ENCODE assay signal across 8 mouse cellular contexts in the genomic region with DNA sequence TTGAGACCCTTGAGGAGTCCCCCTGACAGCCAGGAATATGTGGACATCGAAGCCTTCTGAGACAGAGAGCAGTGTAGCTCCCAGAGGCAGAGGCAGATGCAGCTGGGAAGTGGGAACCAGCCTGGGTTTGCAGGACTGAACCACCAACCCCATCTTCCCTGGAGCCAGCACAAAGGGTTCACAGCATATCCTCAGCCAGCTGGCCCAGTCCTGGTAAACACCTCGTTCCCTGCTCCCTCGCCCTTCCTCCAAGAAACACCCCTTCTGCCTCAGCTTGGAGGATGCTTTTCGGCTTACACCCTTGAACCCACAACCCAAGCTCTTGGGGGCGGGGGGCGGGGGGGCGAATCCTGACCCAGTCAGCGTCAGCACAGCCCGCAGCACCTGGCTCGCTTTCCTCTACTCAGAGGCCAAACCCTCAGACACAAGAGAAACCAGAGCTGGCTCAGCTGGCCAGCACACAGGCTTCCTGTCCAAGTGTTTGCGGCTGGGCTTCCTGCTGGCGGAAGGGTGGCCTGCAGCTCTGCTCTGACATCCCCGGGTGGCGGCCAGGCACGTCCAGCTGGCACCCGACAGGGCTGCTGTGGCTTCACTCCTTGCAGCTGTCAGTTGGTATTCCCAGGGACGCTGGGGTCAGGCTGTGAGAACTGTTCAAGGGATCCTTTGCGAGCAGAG.
DNase-seq lines count a peak whose midpoint lies in the region; ATAC-seq and TF ChIP-seq lines count a peak whose summit lies in the region.

No protein-coding gene starts in this region.

- H3K9ac ChIP-seq in forebrain, embryonic 15.5 days (replicated peaks), result no peak overlapping the region
- H3K9ac ChIP-seq in liver, embryonic 13.5 days, result no peak overlapping the region

- intact Hi-C loops in heart, postnatal 10 days (cut with DNase I), result no loop called here

- no peaks in the 10 kb centered on the region for H3K9me3 ChIP-seq in forebrain, embryonic 15.5 days
- H3K9me3 ChIP-seq in liver, embryonic 13.5 days (replicated peaks), result no peaks in the 10 kb centered on the region

- no peaks in the 10 kb centered on the region for H3K36me3 ChIP-seq in thymus, adult 2 months (ENCODE audit: control insufficient read depth, insufficient read depth, low read length)
- no peaks in the 10 kb centered on the region for H3K36me3 ChIP-seq in forebrain, embryonic 15.5 days
- no peaks in the 10 kb centered on the region for H3K36me3 ChIP-seq in liver, embryonic 13.5 days

- peak; percentile 29; the same call in 1 of the 2 replicates for ATAC-seq in forebrain, embryonic 15.5 days (replicated peaks)
- peak; percentile 29; the same call in 1 of the 2 replicates for ATAC-seq in liver, embryonic 13.5 days (ENCODE audit: low read depth)
- peak; percentile 47 for ATAC-seq in monocyte, adult 5-6 weeks (replicated peaks; ENCODE audit: insufficient number of reproducible peaks, low FRiP score, low TSS enrichment, poor library complexity, severe bottlenecking)

- no peak for TF ChIP-seq CTCF in thymus, adult 2 months (IDR thresholded peaks at IDR 0.05; ENCODE audit: borderline replicate concordance, control insufficient read depth, extremely low read depth, insufficient read depth, low read length, poor library complexity)

- peak; percentile 26 for DNase-seq in thymus, adult 2 months
- no peak for DNase-seq in thymus, postnatal 10 days (ENCODE audit: low spot score in 2 of 2)
- DNase-seq in heart, postnatal 10 days, result peak; percentile 93 to 94
- peak; percentile 90 for DNase-seq in kidney, postnatal 14 days
- DNase-seq in liver, embryonic 13.5 days, result no peak
- DNase-seq in thymus, postnatal 14 days, result peak; percentile 43

- H3K4me1 ChIP-seq in thymus, adult 2 months (replicated peaks; ENCODE audit: control insufficient read depth, insufficient read depth, low read length), result peaks cover 68% of the 10 kb centered on the region
- peaks cover 14% of the 10 kb centered on the region for H3K4me1 ChIP-seq in forebrain, embryonic 15.5 days
- H3K4me1 ChIP-seq in liver, embryonic 13.5 days (replicated peaks), result peaks cover 52% of the 10 kb centered on the region

- H3K4me3 ChIP-seq in thymus, adult 2 months (ENCODE audit: control insufficient read depth, insufficient read depth, low read length), result no peak overlapping the region
- no peak overlapping the region for H3K4me3 ChIP-seq in forebrain, embryonic 15.5 days
- H3K4me3 ChIP-seq in liver, embryonic 13.5 days (replicated peaks), result no peak overlapping the region

- WGBS in thymus, adult 2 months, result 5% methylated on average over 18 of the region's 18 CpGs
- 26% methylated on average over 18 of the region's 18 CpGs for WGBS in forebrain, embryonic 15.5 days
- 16% methylated on average over 18 of the region's 18 CpGs for WGBS in liver, embryonic 13.5 days (ENCODE audit: insufficient replicate concordance)

- H3K4me2 ChIP-seq in forebrain, embryonic 15.5 days (replicated peaks), result no peak overlapping the region
- no peak overlapping the region for H3K4me2 ChIP-seq in liver, embryonic 13.5 days

- no peak for TF ChIP-seq POLR2A in thymus, adult 2 months (IDR thresholded peaks at IDR 0.05; ENCODE audit: control insufficient read depth, extremely low read depth, insufficient read depth, low read length, poor library complexity)

- H3K27ac ChIP-seq in thymus, adult 2 months (ENCODE audit: control insufficient read depth, insufficient read depth, low read length), result no peak overlapping the region
- no peak overlapping the region for H3K27ac ChIP-seq in forebrain, embryonic 15.5 days (replicated peaks)
- H3K27ac ChIP-seq in liver, embryonic 13.5 days, result no peak overlapping the region

- H3K27me3 ChIP-seq in thymus, adult 2 months (ENCODE audit: control insufficient read depth, insufficient read depth, low read length), result no peaks in the 10 kb centered on the region
- H3K27me3 ChIP-seq in forebrain, embryonic 15.5 days, result no peaks in the 10 kb centered on the region; the same call in 1 of the 2 replicates
- H3K27me3 ChIP-seq in liver, embryonic 13.5 days, result peaks cover 13% of the 10 kb centered on the region

Comparison
In these comparisons a context has a peak if more than half of its experiments do, and no peak if none do; other contexts are left out.
1. DNase-seq: peak in thymus, adult 2 months (single experiment), heart, postnatal 10 days (2 of 2), kidney, postnatal 14 days (single experiment) and thymus, postnatal 14 days (single experiment); none in thymus, postnatal 10 days (0 of 2) and liver, embryonic 13.5 days (single experiment).
2. Peak in every context shown above with its lines, with median percentiles within 50 percentile points of each other: ATAC-seq.